Mouse (Mus musculus): ENCODE measurements around the gene Ccdc169. TPM values are rescaled to one million over a fixed set of nuclear protein-coding genes. Genes with fewer than 3 reads are reported as not detected.

Ccdc169 gene
- polyA plus RNA-seq (2012; rRNA removed), result 0.01 TPM in 2 replicates

DNA sequence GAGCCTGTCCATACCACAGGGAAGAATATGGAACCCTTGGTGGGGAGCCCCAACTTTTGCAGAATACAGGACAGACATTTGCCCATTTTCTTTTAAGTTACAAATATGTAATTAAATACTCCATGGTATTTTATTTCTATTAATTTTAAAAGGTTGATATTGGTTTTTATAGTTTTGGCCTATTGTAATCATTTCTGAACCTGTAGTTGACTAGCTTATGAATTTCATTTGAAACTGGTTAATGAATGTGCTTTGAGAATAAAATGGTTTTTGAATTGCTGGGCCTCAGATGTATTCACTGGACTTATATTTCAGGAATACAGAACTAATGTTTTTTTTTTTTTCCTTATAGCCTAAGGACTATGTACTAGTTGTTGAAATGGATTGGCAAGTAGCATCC, at the start of gene Ccdc169:
Gene Ccdc169, plus strand, starts transcription at position 301 of the 400 bp plus-strand sequence.

GRCm38 (mm10) chr3:55111935-55112709, 25.0 kb upstream of the Ccdc169 start, which contains the start of gene Spg20:
TSS of gene Spg20 (plus strand) at chr3:55112108.

GRCm38 (mm10) chr3:55181766-55182165, 44.6 kb downstream of the Ccdc169 start, which contains the start of gene Sohlh2:
TSS of gene Sohlh2 (plus strand) at chr3:55182028.

Other genes starting within 250 kb of the Ccdc169 start
- gene Sertm1, start 221.5 kb upstream of the Ccdc169 start, polyA plus RNA-seq (2012; rRNA removed), result 1.6 TPM in 2 replicates
- 0.14 and 0.25 TPM in 2 replicates for gene Ccna1, start 81.8 kb upstream of the Ccdc169 start, polyA plus RNA-seq (2012; rRNA removed)
- gene Spg20, start 25.2 kb upstream of the Ccdc169 start, polyA plus RNA-seq (2012; rRNA removed), result 7.8 TPM in 2 replicates
- not detected in 2 replicates for gene Sohlh2, start 44.7 kb downstream of the Ccdc169 start, polyA plus RNA-seq (2012; rRNA removed)
- 0.07 and 0.11 TPM in 2 replicates for gene Dclk1, start 105.0 kb downstream of the Ccdc169 start, polyA plus RNA-seq (2012; rRNA removed)